Mouse (Mus musculus): Measurements from ENCODE around the gene Dmrtb1.

Gene Dmrtb1

GRCm38 (mm10) chr4:107680311-107681098, 3.5 kb downstream of the Dmrtb1 start:
- no peak for DNase-seq

DNA sequence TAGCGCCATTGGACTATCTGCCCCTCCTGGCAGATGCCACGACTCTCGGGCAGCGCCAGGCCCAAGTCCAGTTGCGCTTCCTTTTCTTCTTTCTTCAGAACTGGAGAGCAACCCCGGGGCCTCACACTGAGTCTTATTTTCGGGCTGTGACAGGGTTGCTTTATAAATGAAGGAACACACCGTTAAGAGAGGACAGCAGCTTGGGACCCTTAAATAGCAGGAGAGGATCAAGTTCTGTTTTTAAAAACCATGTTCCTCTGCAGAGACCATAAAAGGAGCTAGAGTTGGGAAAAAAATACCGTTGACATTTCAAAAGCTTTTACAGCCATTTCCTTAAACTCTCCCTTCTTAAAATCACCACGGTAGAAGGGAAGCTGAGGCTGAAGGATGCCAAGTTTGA, 8.4 kb downstream of the Dmrtb1 start:
- DNase-seq, result no peak

DNA sequence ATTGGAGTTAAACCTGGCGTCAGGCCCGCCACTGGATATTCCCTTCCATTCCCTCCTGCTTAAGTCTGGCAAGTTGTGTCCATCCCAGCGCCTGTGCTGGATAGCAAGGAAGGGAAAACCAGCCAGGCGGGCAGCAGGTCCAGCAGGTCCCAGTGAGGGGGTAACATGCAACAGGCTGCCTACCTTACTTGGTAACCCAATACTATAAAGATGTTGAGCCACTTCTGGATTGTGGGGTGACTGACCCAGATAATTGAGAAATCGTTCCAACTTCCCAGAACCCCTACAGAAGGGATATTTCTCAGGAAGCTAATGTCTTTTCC, 9.7 kb downstream of the Dmrtb1 start:
- DNase-seq, result no peak

DNA sequence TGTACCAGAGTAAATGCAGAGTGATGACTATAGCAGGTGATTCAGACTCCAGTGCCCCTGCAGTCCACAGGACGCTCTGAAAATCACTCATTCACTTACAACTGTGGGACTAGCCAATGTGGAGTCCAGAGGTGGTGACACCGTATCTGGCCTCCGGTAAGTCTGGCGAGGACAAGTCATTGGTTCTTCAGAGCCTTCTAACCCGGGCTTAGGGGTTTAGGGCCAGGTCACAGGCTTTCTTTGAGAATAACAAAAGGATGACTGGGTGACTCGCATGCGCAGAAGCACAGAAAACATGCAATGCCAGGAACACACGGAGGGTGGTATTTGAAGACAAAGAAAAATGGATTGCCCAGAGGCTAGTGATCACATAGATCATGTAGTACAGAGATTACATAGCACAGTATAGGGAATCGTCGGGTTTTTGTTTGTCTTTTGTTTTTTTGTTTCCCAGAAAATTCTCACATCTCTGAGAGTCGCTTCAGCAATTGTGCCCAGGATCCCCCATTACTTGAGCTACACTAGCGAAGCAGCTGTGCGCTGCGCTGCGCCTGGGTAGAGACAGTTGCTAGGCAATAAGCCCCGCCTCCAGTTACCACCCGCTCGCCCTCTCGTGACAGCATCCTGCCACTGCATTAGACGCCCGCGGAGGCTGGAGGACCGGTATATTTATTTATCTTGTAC, 10.2 kb downstream of the Dmrtb1 start:
- peak; percentile 89 for DNase-seq

DNA sequence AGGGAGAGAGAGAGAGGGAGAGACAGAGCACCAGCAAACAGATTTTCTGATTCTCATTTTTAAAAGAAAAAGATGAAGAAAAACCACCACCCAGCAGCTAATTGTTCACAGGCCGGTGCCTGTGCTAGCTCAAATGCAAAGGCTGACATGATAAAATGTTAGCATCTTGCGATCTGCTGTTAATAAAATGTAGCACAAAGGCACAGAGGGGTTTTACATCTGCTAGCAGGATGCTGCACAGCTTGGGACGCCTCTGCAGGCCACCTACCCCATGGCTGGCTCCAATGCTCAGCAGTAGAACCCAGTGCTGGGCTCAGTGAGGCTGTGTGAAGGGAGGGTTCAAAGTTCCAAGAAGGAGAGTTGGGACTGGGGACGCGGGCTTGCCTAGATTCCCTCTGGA, 13.3 kb downstream of the Dmrtb1 start:
- DNase-seq, result no peak

DNA sequence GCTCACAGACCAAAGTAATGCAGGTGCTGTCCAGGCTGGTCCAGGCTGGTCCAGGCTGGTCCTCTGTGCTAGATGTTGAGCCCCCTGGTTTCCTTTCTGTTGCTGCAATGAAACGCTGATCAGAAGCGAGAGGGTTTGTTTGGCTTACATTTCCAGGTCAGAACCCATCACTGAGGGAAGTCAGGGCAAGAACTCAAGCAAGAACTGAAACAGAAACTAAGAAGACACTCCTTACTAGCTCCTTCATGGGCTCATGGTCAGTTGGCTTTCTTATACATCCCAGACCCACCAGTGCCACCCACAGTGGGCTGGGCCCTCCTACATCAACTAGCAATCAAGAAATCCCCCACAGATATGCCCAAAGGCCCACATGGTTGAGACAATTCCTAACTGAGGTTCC, 15.5 kb downstream of the Dmrtb1 start:
- DNase-seq, result no peak

GRCm38 (mm10) chr4:107660649-107661048, 23.4 kb downstream of the Dmrtb1 start:
- DNase-seq, result no peak

- no peak for DNase-seq
Observed at GRCm38 (mm10) chr4:107653280-107653643, 30.8 kb downstream of the Dmrtb1 start.

- peak; percentile 90 for DNase-seq
Observed at GRCm38 (mm10) chr4:107652598-107653279, 31.3 kb downstream of the Dmrtb1 start.

- no peak for DNase-seq
Observed at GRCm38 (mm10) chr4:107651021-107651496, 33.0 kb downstream of the Dmrtb1 start.

- DNase-seq, result no peak
Observed at GRCm38 (mm10) chr4:107648959-107649485, 35.0 kb downstream of the Dmrtb1 start.

DNA sequence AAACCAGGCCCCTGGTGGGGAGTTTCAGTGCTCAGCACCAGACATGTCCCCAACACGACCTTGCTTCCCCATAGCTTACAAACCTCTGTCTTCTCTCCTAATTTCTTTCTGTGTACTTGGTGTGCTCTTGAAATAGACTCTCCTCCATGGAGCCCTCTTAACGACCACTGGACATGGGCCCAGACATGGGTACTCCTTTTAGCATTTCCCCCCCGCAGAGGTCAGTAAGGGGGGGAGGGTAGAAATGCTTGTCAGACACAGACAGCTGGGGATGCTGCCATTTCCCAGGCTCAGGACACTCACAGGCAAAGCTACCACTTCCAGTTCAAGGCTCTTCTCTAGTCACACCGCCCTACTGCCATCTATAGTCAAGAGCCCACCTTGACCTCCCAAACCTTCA, 42.4 kb downstream of the Dmrtb1 start:
- DNase-seq, result no peak

GRCm38 (mm10) chr4:107638303-107638702, 45.7 kb downstream of the Dmrtb1 start:
- DNase-seq, result no peak

- DNase-seq, result peak; percentile 34
Observed at GRCm38 (mm10) chr4:107637670-107638069, 46.4 kb downstream of the Dmrtb1 start.

DNA sequence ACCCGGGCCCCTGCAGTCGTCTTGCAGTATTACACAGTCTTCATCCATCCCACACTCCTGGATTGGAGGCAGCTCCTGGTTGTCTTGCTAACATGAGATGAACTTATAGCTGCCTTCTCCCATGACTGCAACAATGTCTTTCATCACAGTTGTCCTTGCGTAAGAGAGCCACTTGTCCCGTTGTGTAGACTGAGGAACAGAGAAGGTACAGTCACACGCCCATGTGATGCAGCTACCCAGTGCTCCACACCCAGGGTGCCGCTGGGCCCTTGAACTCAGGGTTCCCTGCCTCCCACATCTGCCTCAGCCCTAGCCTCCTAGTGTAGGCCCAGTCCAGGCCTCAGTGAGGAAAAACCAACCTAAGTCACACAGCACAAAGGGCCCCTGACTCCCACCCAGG, 47.9 kb downstream of the Dmrtb1 start:
- DNase-seq, result no peak

DNA sequence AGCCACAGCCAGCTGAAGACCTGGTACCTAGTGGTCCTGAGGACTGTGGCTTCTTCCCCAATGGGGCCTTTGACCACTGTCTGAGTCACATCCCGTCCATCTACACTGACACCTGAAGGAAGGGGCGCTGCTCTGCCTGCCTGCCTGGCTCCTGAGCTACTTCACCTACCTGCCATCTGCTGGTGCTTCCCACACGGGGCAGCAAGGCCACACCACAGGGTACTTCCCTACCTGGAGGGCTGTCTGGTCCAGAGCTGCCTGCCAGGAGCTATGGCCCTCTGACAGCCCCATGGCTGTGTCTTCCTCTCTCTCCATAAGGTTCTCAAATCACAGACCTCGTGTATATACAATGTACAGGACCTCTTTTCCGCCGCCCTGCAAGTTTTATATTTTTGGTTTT, 49.4 kb downstream of the Dmrtb1 start:
- DNase-seq, result no peak

DNA sequence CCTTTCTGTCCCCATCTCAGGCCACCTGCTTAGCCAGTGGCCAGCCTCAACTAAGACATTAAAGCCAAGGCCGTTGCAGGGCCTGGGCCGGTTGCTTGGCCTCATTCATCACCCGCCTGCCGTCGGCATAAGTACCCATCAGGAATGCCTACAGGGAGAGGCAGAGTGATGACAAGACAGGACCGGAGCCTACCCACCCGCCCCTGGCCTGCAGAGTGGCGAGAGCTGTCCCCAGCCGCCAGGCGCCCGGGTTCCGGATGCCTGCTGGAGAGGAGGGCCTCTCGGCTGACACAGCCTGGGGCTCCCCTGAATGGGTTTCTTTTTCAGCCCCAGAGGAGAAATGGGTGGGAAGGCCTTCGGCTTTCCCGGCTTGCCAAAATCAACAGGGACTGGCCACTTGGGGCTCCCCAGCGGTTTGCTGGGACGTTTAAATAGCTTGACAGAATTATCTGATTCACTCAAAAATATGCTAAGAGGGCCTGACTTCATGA, 55.1 kb downstream of the Dmrtb1 start:
- no peak for DNase-seq

DNA sequence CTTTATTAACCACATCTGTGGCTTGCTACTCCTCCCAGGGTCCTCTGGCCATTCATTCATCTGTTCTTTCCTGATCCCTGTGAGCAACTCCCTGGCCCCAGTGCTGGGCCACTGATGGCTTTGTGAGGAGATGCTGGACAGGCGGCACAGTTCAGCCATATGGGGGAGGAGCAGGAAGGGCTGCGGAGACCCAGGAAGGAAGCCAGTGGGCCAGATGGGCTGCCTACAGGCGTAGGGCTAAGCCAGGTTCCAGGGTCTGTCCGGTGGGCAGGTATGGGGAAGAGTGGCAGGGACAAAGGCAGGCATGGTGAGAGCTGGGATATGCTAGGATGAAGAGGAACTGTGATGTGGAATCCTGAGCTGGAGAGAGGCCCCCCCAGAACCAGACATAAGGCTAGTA, 55.8 kb downstream of the Dmrtb1 start:
- no peak for DNase-seq

All from right cerebral cortex, postnatal 14 days (tissue).